Mouse (Mus musculus): Measurements from ENCODE around the gene Fos. TPM values are rescaled to one million over a fixed set of nuclear protein-coding genes. Genes with fewer than 3 reads are reported as not detected.

Gene Fos
- total RNA-seq, 1 experiment from 2014 or later, result 1,145 TPM

Other genes starting within 250 kb of the Fos start
- gene Mlh3, start 203.3 kb upstream of the Fos start, total RNA-seq (2017), result 9.4 and 11.9 TPM in 2 replicates
- 52.8 and 63.5 TPM in 2 replicates for gene Acyp1, start 185.5 kb upstream of the Fos start, total RNA-seq (2017)
- gene Zc2hc1c, start 185.3 kb upstream of the Fos start, total RNA-seq (2017), result 0.13 and 0.20 TPM in 2 replicates
- gene Nek9, start 134.5 kb upstream of the Fos start, total RNA-seq (2017), result 31.6 and 40.9 TPM in 2 replicates
- gene Tmed10, start 99.0 kb upstream of the Fos start, total RNA-seq (2017), result 90.3 and 111 TPM in 2 replicates
- 34.3 and 36.9 TPM in 2 replicates for gene Jdp2, start 125.1 kb downstream of the Fos start, total RNA-seq (2017)
- gene Batf, start 212.8 kb downstream of the Fos start, total RNA-seq (2017), result 45.5 and 46.4 TPM in 2 replicates